Mouse (Mus musculus) heart, postnatal 14 days (tissue): ENCODE measurements around the gene Krt12. TPM values are rescaled to one million over a fixed set of nuclear protein-coding genes. Genes with fewer than 3 reads are reported as not detected.

ENCODE experiments used
- DNase-seq, 2 experiments: peaks; one replicate each; pipeline ENCODE4 v3.0.0; 2021 to 2022
- intact Hi-C: fragments of 180-260 bp; cut with DNase I; formaldehyde crosslinking; loops from one replicate; pipeline ENCODE4 v1.15.1; 2025
- total RNA-seq, 2 experiments: library from RNA; stranded (reverse); gene quantifications; 2 replicates each; pipeline ENCODE4 v1.2.3; 2021

Krt12 gene
- total RNA-seq, 2 experiments from 2014 or later: not detected

GRCm38 (mm10) chr11:99399956-99400549, 22.0 kb downstream of the Krt12 start:
- no peak for DNase-seq
- intact Hi-C loops: no loop called here

GRCm38 (mm10) chr11:99398832-99399231, 23.2 kb downstream of the Krt12 start:
- no peak for DNase-seq
- intact Hi-C loops: no loop called here

GRCm38 (mm10) chr11:99398084-99398483, 24.0 kb downstream of the Krt12 start:
- intact Hi-C loops: no loop called here
- no peak for DNase-seq

- no peak for DNase-seq
- intact Hi-C loops: no loop called here
Observed at GRCm38 (mm10) chr11:99396661-99397060, 25.4 kb downstream of the Krt12 start.

- intact Hi-C loops: no loop called here
- DNase-seq: no peak
Observed at GRCm38 (mm10) chr11:99396034-99396433, 26.0 kb downstream of the Krt12 start.

GRCm38 (mm10) chr11:99392492-99392891, 29.6 kb downstream of the Krt12 start:
- DNase-seq: no peak
- intact Hi-C loops: no loop called here

- intact Hi-C loops: no loop called here
- DNase-seq: no peak
Observed at GRCm38 (mm10) chr11:99391375-99391774, 30.7 kb downstream of the Krt12 start.

GRCm38 (mm10) chr11:99390866-99391265, 31.2 kb downstream of the Krt12 start:
- intact Hi-C loops: no loop called here
- DNase-seq: no peak

- intact Hi-C loops: loop anchor here (5.0 to 10.0 kb wide), 2 partner anchors 776 to 908 kb away; no protein-coding TSS in a partner anchor
- DNase-seq: no peak
Observed at GRCm38 (mm10) chr11:99389264-99389663, 32.8 kb downstream of the Krt12 start, which contains the start of gene Krt10. Gene Krt10, minus strand, starts transcription at chr11:99389364.

GRCm38 (mm10) chr11:99388661-99389060, 33.4 kb downstream of the Krt12 start:
- intact Hi-C loops: loop anchor here (5.0 to 10.0 kb wide), 2 partner anchors 776 to 909 kb away; no protein-coding TSS in a partner anchor
- DNase-seq: no peak

GRCm38 (mm10) chr11:99385813-99386721, 36.0 kb downstream of the Krt12 start:
- DNase-seq: peak; percentile 92 to 93
- intact Hi-C loops: loop anchor here (5.0 to 10.0 kb wide), 2 partner anchors 779 to 911 kb away; no protein-coding TSS in a partner anchor

GRCm38 (mm10) chr11:99379568-99379967, 42.5 kb downstream of the Krt12 start:
- peak; percentile 73 to 82 for DNase-seq
- intact Hi-C loops: loop anchor here (1.0 to 2.0 kb wide), 2 partner anchors 84 to 195 kb away; no protein-coding TSS in a partner anchor

- no peak for DNase-seq
- intact Hi-C loops: no loop called here
Observed at GRCm38 (mm10) chr11:99374803-99375202, 47.3 kb downstream of the Krt12 start, which contains the start of gene Krt28. Gene Krt28, minus strand, starts transcription at chr11:99374903.

GRCm38 (mm10) chr11:99369853-99370451, 52.1 kb downstream of the Krt12 start:
- DNase-seq: no peak
- intact Hi-C loops: no loop called here

GRCm38 (mm10) chr11:99369229-99369628, 52.8 kb downstream of the Krt12 start:
- intact Hi-C loops: no loop called here
- DNase-seq: peak in 1 of 2 experiments; percentile 7

- DNase-seq: peak in 1 of 2 experiments; percentile 34
- intact Hi-C loops: no loop called here
Observed at GRCm38 (mm10) chr11:99366791-99367190, 55.3 kb downstream of the Krt12 start.

Other genes starting within 250 kb of the Krt12 start
- gene Smarce1, start 191.2 kb downstream of the Krt12 start, total RNA-seq: 10 to 100 TPM; 49.2 to 55.7 TPM
- 10 to 100 TPM; 22.2 to 26.2 TPM for gene Krt222, start 178.2 kb downstream of the Krt12 start, total RNA-seq
- not detected for gene Krt24, start 137.0 kb downstream of the Krt12 start, total RNA-seq
- not detected for gene Krt25, start 99.3 kb downstream of the Krt12 start, total RNA-seq
- gene Krt26, start 84.3 kb downstream of the Krt12 start, total RNA-seq: not detected
- not detected for gene Krt27, start 71.2 kb downstream of the Krt12 start, total RNA-seq
- not detected for gene Krt28, start 47.4 kb downstream of the Krt12 start, total RNA-seq
- 1 to 10 TPM; 4.6 to 8.9 TPM for gene Krt10, start 32.9 kb downstream of the Krt12 start, total RNA-seq
- under 1 TPM; 0.14 to 0.22 TPM for gene Krt20, start 15.9 kb upstream of the Krt12 start, total RNA-seq
- gene Krt23, start 70.9 kb upstream of the Krt12 start, total RNA-seq: not detected
- gene Krt39, start 99.1 kb upstream of the Krt12 start, total RNA-seq: not detected
- gene Krt40, start 120.9 kb upstream of the Krt12 start, total RNA-seq: not detected
- gene Krtap3-3, start 128.6 kb upstream of the Krt12 start, total RNA-seq: not detected
- gene Krtap3-2, start 134.6 kb upstream of the Krt12 start, total RNA-seq: not detected
- gene Gm11939, start 137.2 kb upstream of the Krt12 start, total RNA-seq: not detected
- gene Krtap3-1, start 144.4 kb upstream of the Krt12 start, total RNA-seq: not detected
- not detected for gene Krtap1-5, start 158.8 kb upstream of the Krt12 start, total RNA-seq
- gene Krtap1-4, start 161.4 kb upstream of the Krt12 start, total RNA-seq: not detected
- not detected for gene Krtap1-3, start 169.1 kb upstream of the Krt12 start, total RNA-seq
- gene Krtap9-3, start 175.8 kb upstream of the Krt12 start, total RNA-seq: not detected
- not detected for gene Gm11938, start 181.0 kb upstream of the Krt12 start, total RNA-seq
- gene Gm11937, start 187.9 kb upstream of the Krt12 start, total RNA-seq: not detected
- not detected for gene Krtap2-4, start 192.6 kb upstream of the Krt12 start, total RNA-seq
- gene Gm11562, start 198.2 kb upstream of the Krt12 start, total RNA-seq: not detected
- not detected for gene Krtap4-1, start 206.0 kb upstream of the Krt12 start, total RNA-seq
- not detected for gene Krtap4-2, start 212.8 kb upstream of the Krt12 start, total RNA-seq
- not detected for gene Krtap4-7, start 221.8 kb upstream of the Krt12 start, total RNA-seq
- not detected for gene Gm11555, start 228.0 kb upstream of the Krt12 start, total RNA-seq
- gene Gm11563, start 236.7 kb upstream of the Krt12 start, total RNA-seq: not detected
- gene Krtap4-6, start 243.7 kb upstream of the Krt12 start, total RNA-seq: not detected